Mouse (Mus musculus): ENCODE measurements at regions not wholly inside any gene's neighbourhood (a gene's known extent, or its start where the extent isn't known, plus 50 kb on each side); places are given as distances from the start of the nearest gene placed in this dataset.
"Not testable (repeated sequence)": the region's sequence is repeated elsewhere in the genome, so short reads cannot be mapped to it uniquely, and the experiment has no call there.

DNA sequence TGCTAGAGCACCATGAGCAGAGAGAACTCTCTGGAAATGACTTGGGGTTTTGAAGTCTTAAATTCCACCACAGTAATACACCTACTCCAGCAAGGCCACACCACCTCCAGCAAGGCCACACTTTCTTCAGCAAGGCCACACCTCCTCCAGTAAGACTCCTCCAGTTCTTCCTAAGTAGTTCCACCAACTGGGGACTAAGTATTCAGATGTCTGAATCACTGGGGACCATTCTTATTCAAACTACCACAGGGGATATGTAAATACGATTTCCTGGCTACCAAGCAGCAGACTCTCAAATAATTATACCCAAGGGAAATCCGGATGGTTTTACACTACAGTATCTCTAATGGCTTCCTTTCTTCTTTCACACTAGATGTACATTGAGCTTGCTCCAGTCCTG, 598.7 kb upstream of the Igfbp3 start:
- no peak overlapping the region for H3K4me3 ChIP-seq (ENCODE audit: low read depth, low read length)
- no peak for ATAC-seq (ENCODE audit: low read depth)
- no peaks in the 10 kb centered on the region for H3K9me3 ChIP-seq (ENCODE audit: control insufficient read depth, low read length)
- WGBS = 78% methylated on average over 2 of the region's 2 CpGs
- H3K4me1 ChIP-seq (ENCODE audit: control insufficient read depth, insufficient read depth, low read length) = no peaks in the 10 kb centered on the region
- no peaks in the 10 kb centered on the region for H3K27me3 ChIP-seq (ENCODE audit: control insufficient read depth, insufficient read depth, low read length)
- no peak overlapping the region for H3K4me2 ChIP-seq (ENCODE audit: low read depth, low read length)
- no peak overlapping the region for H3K9ac ChIP-seq (replicated peaks; ENCODE audit: low read depth, low read length)
- no peaks in the 10 kb centered on the region for H3K36me3 ChIP-seq (ENCODE audit: control insufficient read depth, insufficient read depth, low read length)
- no peak overlapping the region for H3K27ac ChIP-seq (ENCODE audit: low read depth, low read length)

DNA sequence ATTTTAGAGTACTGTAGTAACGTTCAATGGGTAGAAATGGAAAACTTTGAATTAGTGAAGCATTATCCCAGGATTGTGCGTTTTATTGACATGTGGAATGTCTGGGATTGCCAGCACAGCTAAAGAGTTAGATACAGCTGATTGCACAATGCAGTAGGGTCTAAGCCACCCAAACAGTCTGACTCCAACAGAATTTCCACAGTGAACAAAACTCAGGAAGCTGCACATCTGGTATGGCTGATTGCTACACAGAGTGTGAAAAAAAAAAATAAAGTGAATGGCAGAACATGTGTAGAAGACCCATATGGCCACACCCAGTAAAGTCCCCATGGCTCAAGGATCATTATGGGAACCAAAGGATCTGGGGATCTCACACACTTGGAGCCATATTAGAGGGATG, 596.0 kb upstream of the Igfbp3 start:
- Histone ChIP-seq H3K36me3 (ENCODE audit: control insufficient read depth, insufficient read depth, low read length) (no peaks in the 10 kb centered on the region), H3K4me2 (ENCODE audit: low read depth, low read length) (no peak overlapping the region), H3K27me3 (ENCODE audit: control insufficient read depth, insufficient read depth, low read length) (no peaks in the 10 kb centered on the region), H3K9me3 (ENCODE audit: control insufficient read depth, low read length) (no peaks in the 10 kb centered on the region), H3K4me1 (ENCODE audit: control insufficient read depth, insufficient read depth, low read length) (no peaks in the 10 kb centered on the region), H3K9ac (replicated peaks; ENCODE audit: low read depth, low read length) (no peak overlapping the region), H3K4me3 (ENCODE audit: low read depth, low read length) (no peak overlapping the region), H3K27ac (ENCODE audit: low read depth, low read length) (no peak overlapping the region)
- ATAC-seq (ENCODE audit: low read depth) = no peak
- 86% methylated on average over 2 of the region's 2 CpGs for WGBS

DNA sequence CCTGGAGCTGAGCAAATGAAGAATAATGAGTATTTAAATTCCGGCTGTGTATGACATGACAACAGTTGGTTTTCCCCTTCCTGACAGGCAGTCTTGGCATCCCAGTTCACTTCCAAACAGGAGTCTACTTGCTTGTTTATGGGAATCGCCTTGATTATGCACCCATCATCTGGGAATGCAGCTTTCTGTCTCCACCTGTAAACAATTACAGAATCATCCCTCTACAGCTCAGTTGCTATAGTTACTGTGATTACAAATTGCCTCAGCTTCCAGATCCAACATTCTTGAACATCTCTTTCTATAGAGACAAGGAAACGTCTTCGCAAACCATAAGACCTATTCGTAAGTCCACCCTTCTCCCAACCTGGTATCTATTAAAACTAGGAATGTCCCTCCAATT, 582.6 kb upstream of the Igfbp3 start:
- H3K4me1 ChIP-seq (ENCODE audit: control insufficient read depth, insufficient read depth, low read length) = no peaks in the 10 kb centered on the region
- ATAC-seq (ENCODE audit: low read depth) = no peak
- H3K9me3 ChIP-seq (ENCODE audit: control insufficient read depth, low read length) = no peaks in the 10 kb centered on the region
- H3K27me3 ChIP-seq (ENCODE audit: control insufficient read depth, insufficient read depth, low read length) = no peaks in the 10 kb centered on the region
- no peak overlapping the region for H3K4me3 ChIP-seq (ENCODE audit: low read depth, low read length)
- H3K9ac ChIP-seq (replicated peaks; ENCODE audit: low read depth, low read length) = no peak overlapping the region
- whole genome bisulfite sequencing = 89% methylated on average over 5 of the region's 5 CpGs
- no peak overlapping the region for H3K27ac ChIP-seq (ENCODE audit: low read depth, low read length)
- no peak overlapping the region for H3K4me2 ChIP-seq (ENCODE audit: low read depth, low read length)
- H3K36me3 ChIP-seq (ENCODE audit: control insufficient read depth, insufficient read depth, low read length) = no peaks in the 10 kb centered on the region

DNA sequence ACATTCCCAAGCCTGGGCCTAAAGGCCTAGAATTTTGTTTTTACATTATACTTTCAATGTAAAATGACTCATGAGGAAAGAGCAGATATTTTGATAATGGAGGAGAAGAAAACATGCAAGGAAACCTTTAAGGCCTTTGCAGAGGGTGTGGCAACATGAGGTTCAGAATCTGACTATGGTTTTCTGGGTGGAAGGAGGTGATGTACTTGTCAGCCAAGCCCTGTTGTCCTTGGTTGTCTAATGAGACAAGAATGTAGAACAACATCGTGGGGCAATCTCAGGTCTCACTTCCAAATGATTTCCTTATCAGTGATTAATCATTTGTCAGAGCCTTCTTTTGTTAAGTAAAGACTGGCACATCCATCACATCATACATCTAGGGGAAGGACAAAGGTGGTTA, 580.5 kb upstream of the Igfbp3 start:
- no peaks in the 10 kb centered on the region for H3K27me3 ChIP-seq (ENCODE audit: control insufficient read depth, insufficient read depth, low read length)
- no peak for ATAC-seq (ENCODE audit: low read depth)
- no peaks in the 10 kb centered on the region for H3K9me3 ChIP-seq (ENCODE audit: control insufficient read depth, low read length)
- H3K27ac ChIP-seq (ENCODE audit: low read depth, low read length) = no peak overlapping the region
- 82% methylated on average over 1 of the region's 1 CpGs for WGBS
- no peaks in the 10 kb centered on the region for H3K36me3 ChIP-seq (ENCODE audit: control insufficient read depth, insufficient read depth, low read length)
- H3K4me3 ChIP-seq (ENCODE audit: low read depth, low read length) = no peak overlapping the region
- H3K9ac ChIP-seq (replicated peaks; ENCODE audit: low read depth, low read length) = no peak overlapping the region
- H3K4me1 ChIP-seq (ENCODE audit: control insufficient read depth, insufficient read depth, low read length) = no peaks in the 10 kb centered on the region
- H3K4me2 ChIP-seq (ENCODE audit: low read depth, low read length) = no peak overlapping the region

DNA sequence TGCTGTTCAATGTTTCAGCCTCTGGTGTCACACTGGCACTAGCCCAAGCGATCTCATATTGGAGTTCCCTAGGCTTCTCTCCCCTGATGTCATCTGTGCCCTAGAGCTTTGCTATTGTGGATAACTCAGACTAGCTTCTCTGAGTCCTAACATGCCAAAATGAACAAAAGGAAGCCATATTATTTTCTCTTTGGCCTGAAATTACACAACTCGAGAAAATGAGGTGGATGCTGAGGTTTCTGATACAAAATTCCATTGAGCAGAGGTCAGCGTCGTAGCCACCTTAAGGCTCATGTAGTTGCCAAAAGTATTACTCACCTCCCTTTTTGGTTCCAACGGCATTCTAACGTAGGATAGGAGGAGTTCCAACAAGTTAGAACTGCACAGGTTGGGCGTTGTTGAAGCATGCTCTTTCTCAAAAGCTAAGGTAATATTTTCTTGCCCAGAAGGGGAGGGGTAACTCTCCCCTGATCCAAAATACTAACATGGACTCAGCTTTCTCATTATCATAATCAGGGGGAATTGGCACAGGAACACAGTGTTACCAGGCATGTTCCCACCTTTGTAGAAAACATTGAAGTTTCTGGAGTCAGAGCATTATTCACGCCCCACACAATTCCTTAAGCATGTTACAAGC, 566.9 kb upstream of the Igfbp3 start:
- no peak for ATAC-seq (ENCODE audit: low read depth)
- Histone ChIP-seq H3K27ac (ENCODE audit: low read depth, low read length) (no peak overlapping the region), H3K4me3 (ENCODE audit: low read depth, low read length) (no peak overlapping the region), H3K4me1 (ENCODE audit: control insufficient read depth, insufficient read depth, low read length) (no peaks in the 10 kb centered on the region), H3K9me3 (ENCODE audit: control insufficient read depth, low read length) (no peaks in the 10 kb centered on the region), H3K9ac (replicated peaks; ENCODE audit: low read depth, low read length) (no peak overlapping the region), H3K36me3 (ENCODE audit: control insufficient read depth, insufficient read depth, low read length) (no peaks in the 10 kb centered on the region), H3K27me3 (ENCODE audit: control insufficient read depth, insufficient read depth, low read length) (no peaks in the 10 kb centered on the region), H3K4me2 (ENCODE audit: low read depth, low read length) (no peak overlapping the region)
- 91% methylated on average over 8 of the region's 8 CpGs for WGBS

DNA sequence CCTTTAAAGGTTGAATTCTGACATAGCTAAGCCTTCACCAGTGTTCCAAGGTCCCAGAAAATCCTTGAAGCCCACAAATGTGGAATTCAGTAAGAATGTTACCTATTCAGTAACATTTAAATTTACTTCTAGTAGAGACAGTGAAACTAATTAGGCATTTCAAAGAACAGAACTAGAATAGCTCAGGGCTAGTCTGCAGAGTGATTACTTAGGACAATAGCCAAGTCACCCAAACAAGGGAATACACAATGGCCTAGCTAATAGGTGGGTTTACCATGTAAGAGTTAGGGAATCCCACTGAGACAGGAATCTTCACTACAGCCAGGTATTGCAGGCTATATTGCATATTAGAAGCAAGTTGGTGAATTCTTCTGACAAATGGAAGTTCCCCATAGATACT, 561.6 kb upstream of the Igfbp3 start:
- H3K27me3 ChIP-seq (ENCODE audit: control insufficient read depth, insufficient read depth, low read length); H3K9me3 ChIP-seq (ENCODE audit: control insufficient read depth, low read length); ATAC-seq (ENCODE audit: low read depth); H3K36me3 ChIP-seq (ENCODE audit: control insufficient read depth, insufficient read depth, low read length); H3K4me1 ChIP-seq (ENCODE audit: control insufficient read depth, insufficient read depth, low read length); H3K27ac ChIP-seq (ENCODE audit: low read depth, low read length); H3K4me3 ChIP-seq (ENCODE audit: low read depth, low read length); H3K9ac ChIP-seq (replicated peaks; ENCODE audit: low read depth, low read length); H3K4me2 ChIP-seq (ENCODE audit: low read depth, low read length): not testable (repeated sequence)

DNA sequence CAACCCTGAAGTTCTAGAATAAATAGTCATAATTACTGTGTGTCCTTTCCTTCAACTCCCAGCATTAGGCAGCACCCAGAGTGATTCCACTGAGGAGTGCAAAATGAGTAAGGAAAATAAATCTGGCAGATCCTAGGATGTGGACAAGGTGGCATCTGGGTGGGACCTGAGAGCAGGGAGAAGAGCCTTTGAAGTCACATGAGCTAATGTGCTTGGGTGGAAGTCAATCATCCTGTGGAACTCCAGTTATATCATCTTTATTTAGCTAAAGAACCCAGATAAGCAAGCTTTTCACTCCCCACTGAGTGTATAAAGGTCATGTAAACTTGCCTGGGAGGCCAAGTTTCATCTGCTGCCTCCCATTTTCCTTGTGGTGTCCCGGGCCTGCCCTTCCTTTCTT, 551.6 kb upstream of the Igfbp3 start:
- no peaks in the 10 kb centered on the region for H3K36me3 ChIP-seq (ENCODE audit: control insufficient read depth, insufficient read depth, low read length)
- 77% methylated on average over 1 of the region's 1 CpGs for WGBS
- H3K27me3 ChIP-seq (ENCODE audit: control insufficient read depth, insufficient read depth, low read length) = no peaks in the 10 kb centered on the region
- no peak for ATAC-seq (ENCODE audit: low read depth)
- H3K4me3 ChIP-seq (ENCODE audit: low read depth, low read length) = no peak overlapping the region
- no peaks in the 10 kb centered on the region for H3K9me3 ChIP-seq (ENCODE audit: control insufficient read depth, low read length)
- H3K4me2 ChIP-seq (ENCODE audit: low read depth, low read length) = no peak overlapping the region
- H3K27ac ChIP-seq (ENCODE audit: low read depth, low read length) = no peak overlapping the region
- H3K9ac ChIP-seq (replicated peaks; ENCODE audit: low read depth, low read length) = no peak overlapping the region
- H3K4me1 ChIP-seq (ENCODE audit: control insufficient read depth, insufficient read depth, low read length) = no peaks in the 10 kb centered on the region

DNA sequence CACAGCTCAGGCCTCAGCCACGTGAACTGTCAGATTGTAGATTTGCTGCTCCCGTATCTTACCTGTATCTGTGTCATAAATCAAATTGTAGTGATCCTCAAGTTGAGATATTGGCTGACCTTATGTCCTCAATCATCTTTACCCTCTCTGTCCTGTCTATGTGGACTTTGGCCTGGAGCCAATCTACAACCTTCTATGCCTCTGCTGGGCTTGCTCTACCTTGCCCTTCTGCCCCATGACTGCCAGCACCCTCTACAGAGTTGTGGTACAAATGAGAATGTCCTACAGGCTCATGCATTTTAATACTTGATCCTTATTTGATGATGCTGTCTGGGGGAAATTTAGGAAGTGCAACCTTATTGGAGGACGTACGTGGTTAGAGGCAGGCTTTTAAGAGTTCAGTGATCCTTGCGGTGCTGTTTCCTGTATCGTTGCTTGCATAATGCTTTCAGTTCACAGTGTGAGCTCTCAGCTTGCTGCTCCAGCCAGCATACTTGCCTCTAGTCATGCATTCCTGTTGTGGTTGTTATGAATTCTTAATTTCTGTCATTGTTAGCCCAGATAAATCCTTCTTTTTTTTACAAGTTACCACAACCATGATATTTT, 545.2 kb upstream of the Igfbp3 start:
- Histone ChIP-seq H3K9me3 (ENCODE audit: control insufficient read depth, low read length) (no peaks in the 10 kb centered on the region), H3K4me1 (ENCODE audit: control insufficient read depth, insufficient read depth, low read length) (no peaks in the 10 kb centered on the region), H3K4me3 (ENCODE audit: low read depth, low read length) (no peak overlapping the region), H3K9ac (replicated peaks; ENCODE audit: low read depth, low read length) (no peak overlapping the region), H3K27ac (ENCODE audit: low read depth, low read length) (no peak overlapping the region), H3K4me2 (ENCODE audit: low read depth, low read length) (no peak overlapping the region), H3K36me3 (ENCODE audit: control insufficient read depth, insufficient read depth, low read length) (no peaks in the 10 kb centered on the region), H3K27me3 (ENCODE audit: control insufficient read depth, insufficient read depth, low read length) (no peaks in the 10 kb centered on the region)
- ATAC-seq (ENCODE audit: low read depth) = no peak
- 80% methylated on average over 6 of the region's 6 CpGs for WGBS

All from neural tube, embryonic 14.5 days (tissue).